ENCODE assay signal across 17 mouse cellular contexts in genomic region chr15:87590975-87591374, GRCm38 (mm10). TPM values are rescaled to one million over a fixed set of nuclear protein-coding genes. Genes with fewer than 3 reads are reported as not detected.
"Had no signal": no experiment of that assay in that cellular context is flagged by ENCODE, and none has a peak within 500 bp of the region (broad histone marks: within the 10 kb centered on the region; RNA-seq: fewer than 3 reads in every experiment).

No protein-coding gene starts in this region.

- H3K36me3 ChIP-seq: limb, embryonic 10.5 days; limb, embryonic 13.5 days; liver, embryonic 12.5 days; liver, embryonic 15.5 days; lung, embryonic 15.5 days had no signal

- ATAC-seq: liver, embryonic 12.5 days had no signal

- H3K27me3 ChIP-seq: limb, embryonic 13.5 days; liver, embryonic 12.5 days; liver, embryonic 15.5 days; lung, embryonic 15.5 days; megakaryocyte, embryonic 14.5 days had no signal

- H3K27ac ChIP-seq: layer of hippocampus, adult 2 months; limb, embryonic 10.5 days; limb, embryonic 13.5 days; liver, embryonic 12.5 days; liver, embryonic 15.5 days; lung, embryonic 15.5 days had no signal

- H3K4me2 ChIP-seq: limb, embryonic 13.5 days; liver, embryonic 12.5 days; liver, embryonic 15.5 days; lung, embryonic 15.5 days had no signal

- DNase-seq: kidney, adult 18-20 months; kidney, adult 9 months; kidney, postnatal 14 days; layer of hippocampus, adult 9-11 months; liver; lung, adult 18-20 months; lung, postnatal 10 days; lung, postnatal 36 days; thymus, adult 18-20 months; thymus, postnatal 36 days had no signal

- H3K9ac ChIP-seq: limb, embryonic 13.5 days; liver, embryonic 12.5 days; liver, embryonic 15.5 days; lung, embryonic 15.5 days had no signal

- H3K4me3 ChIP-seq: layer of hippocampus, adult 2 months; limb, embryonic 10.5 days; limb, embryonic 13.5 days; liver, embryonic 12.5 days; liver, embryonic 15.5 days; lung, embryonic 15.5 days; megakaryocyte, embryonic 14.5 days had no signal

- H3K9me3 ChIP-seq: limb, embryonic 10.5 days; limb, embryonic 13.5 days; liver, embryonic 15.5 days; lung, embryonic 15.5 days had no signal

- H3K4me1 ChIP-seq: limb, embryonic 10.5 days; limb, embryonic 13.5 days; liver, embryonic 12.5 days; liver, embryonic 15.5 days; lung, embryonic 15.5 days; megakaryocyte, embryonic 14.5 days had no signal

RNA-seq across cellular contexts. Expression of gene Fam19a5, which starts 46.9 kb away (rescaled TPM):
- polyA plus RNA-seq: liver, embryonic 15.5 days had no signal
